Mouse (Mus musculus) limb, embryonic 11.5 days (tissue): ENCODE measurements around the gene Prdx4. TPM values are rescaled to one million over a fixed set of nuclear protein-coding genes. Genes with fewer than 3 reads are reported as not detected.

Experiments used
- ATAC-seq: fragments of 200-750 bp; cut with Nextera tagmentation; 2 replicates; pipeline ENCODE4 v1.8.0; 2017; ENCODE audit warnings: low read depth; ENCODE audit not compliant: insufficient number of reproducible peaks, low FRiP score, low TSS enrichment
- DNase-seq: peaks from one replicate; pipeline ENCODE4 v3.0.0-alpha.2; 2015; ENCODE audit warnings: low spot score
- H3K27ac ChIP-seq: fragments of 300-500 bp; sonication (generic); replicated peaks from 2 replicates; pipeline ENCODE4 v1.5.1; 2014; ENCODE audit warnings: low read depth, mild to moderate bottlenecking, low read length
- H3K27me3 ChIP-seq: fragments of 300-500 bp; sonication (generic); 2 replicates; pipeline ENCODE4 v1.6.1; 2014; ENCODE audit warnings: mild to moderate bottlenecking, low read length, mixed read lengths; ENCODE audit not compliant: control insufficient read depth, insufficient read depth
- H3K36me3 ChIP-seq: fragments of 300-500 bp; sonication (generic); 2 replicates; pipeline ENCODE4 v1.6.1; 2014; ENCODE audit warnings: mild to moderate bottlenecking, low read length, moderate library complexity, mixed read lengths; ENCODE audit not compliant: control insufficient read depth, insufficient read depth
- H3K4me1 ChIP-seq: fragments of 300-500 bp; sonication (generic); 2 replicates; pipeline ENCODE4 v1.6.1; 2014; ENCODE audit warnings: low read length, mixed read lengths; ENCODE audit not compliant: control insufficient read depth, insufficient read depth
- H3K4me2 ChIP-seq: fragments of 300-500 bp; sonication (generic); 2 replicates; pipeline ENCODE4 v1.6.1; 2014; ENCODE audit warnings: low read depth, mild to moderate bottlenecking, moderate library complexity; ENCODE audit not compliant: severe bottlenecking
- H3K4me3 ChIP-seq: fragments of 300-500 bp; sonication (generic); 2 replicates; pipeline ENCODE4 v1.5.1; 2014; ENCODE audit warnings: low read depth, low read length
- H3K9ac ChIP-seq: fragments of 300-500 bp; sonication (generic); 2 replicates; pipeline ENCODE4 v1.6.1; 2014; ENCODE audit warnings: mild to moderate bottlenecking, low read length
- H3K9me3 ChIP-seq: fragments of 300-500 bp; sonication (generic); 2 replicates; pipeline ENCODE4 v1.6.1; 2016; ENCODE audit warnings: low read length; ENCODE audit not compliant: control insufficient read depth
- WGBS: fragments of 180-500 bp; shearing (Covaris S2); extraction: QIAGEN DNeasy Blood & Tissue Kit; methylation state at CpG from one replicate; pipeline ENCODE4 v1.1.7; 2014; 5-methylcytosine and 5-hydroxymethylcytosine counted together
- polyA plus RNA-seq: library from polyadenylated mRNA; unstranded; fragments of >200 nt; fragmentation: Nextera tagmentation; extraction: Ambion mirVana; gene quantifications from 2 replicates; pipeline ENCODE4 v1.2.1, GENCODE M21; 2014

The Prdx4 gene
- polyA plus RNA-seq, 1 experiment from 2014 or later = 267 TPM

GRCm38 (mm10) chrX:155306390-155306789 lies 34.2 kb downstream of the Prdx4 start:
- Histone ChIP-seq H3K9ac (no peak overlapping the region), H3K27me3 (no peaks in the 10 kb centered on the region), H3K4me1 (no peaks in the 10 kb centered on the region), H3K4me3 (no peak overlapping the region), H3K27ac (no peak overlapping the region), H3K4me2 (no peak overlapping the region), H3K9me3 (no peaks in the 10 kb centered on the region), H3K36me3 (no peaks in the 10 kb centered on the region)
- DNase-seq (no peak), ATAC-seq (no peak)
- whole genome bisulfite sequencing = 96% methylated on average over 2 of the region's 2 CpGs

- ATAC-seq (no peak), DNase-seq (no peak)
- H3K4me1 ChIP-seq = no peaks in the 10 kb centered on the region
- no peaks in the 10 kb centered on the region for H3K36me3 ChIP-seq
- H3K27me3 ChIP-seq = no peaks in the 10 kb centered on the region
- H3K4me2 ChIP-seq = no peak overlapping the region
- no peak overlapping the region for H3K4me3 ChIP-seq
- 40% methylated on average over 1 of the region's 1 CpGs for WGBS
- H3K27ac ChIP-seq = no peak overlapping the region
- no peak overlapping the region for H3K9ac ChIP-seq
- no peaks in the 10 kb centered on the region for H3K9me3 ChIP-seq
These were observed 60.0 kb downstream of the Prdx4 start for GRCm38 (mm10) chrX:155280427-155281044.

- ATAC-seq (no peak), DNase-seq (no peak)
- Histone ChIP-seq H3K9me3 (no peaks in the 10 kb centered on the region), H3K9ac (no peak overlapping the region), H3K4me2 (no peak overlapping the region), H3K27me3 (no peaks in the 10 kb centered on the region), H3K36me3 (no peaks in the 10 kb centered on the region), H3K27ac (no peak overlapping the region), H3K4me1 (no peaks in the 10 kb centered on the region), H3K4me3 (no peak overlapping the region)
- WGBS = 70% methylated on average over 4 of the region's 4 CpGs
These were observed 62.1 kb downstream of the Prdx4 start for GRCm38 (mm10) chrX:155278483-155278882.

Other genes starting within 250 kb of the Prdx4 start
- not detected in 2 replicates for gene Magea2, start 247.1 kb downstream of the Prdx4 start, polyA plus RNA-seq
- gene Cldn34b2, start 212.3 kb downstream of the Prdx4 start, polyA plus RNA-seq = not detected in 2 replicates
- gene Sat1, start 124.3 kb downstream of the Prdx4 start, polyA plus RNA-seq = 76.0 and 78.1 TPM in 2 replicates
- 22.1 and 22.7 TPM in 2 replicates for gene Acot9, start 78.3 kb downstream of the Prdx4 start, polyA plus RNA-seq